Mouse (Mus musculus): ENCODE measurements around the gene Nek3. TPM values are rescaled to one million over a fixed set of nuclear protein-coding genes. Genes with fewer than 3 reads are reported as not detected.

Gene Nek3
- total RNA-seq (2021) = 1 to 10 TPM; 2.6 TPM

DNA sequence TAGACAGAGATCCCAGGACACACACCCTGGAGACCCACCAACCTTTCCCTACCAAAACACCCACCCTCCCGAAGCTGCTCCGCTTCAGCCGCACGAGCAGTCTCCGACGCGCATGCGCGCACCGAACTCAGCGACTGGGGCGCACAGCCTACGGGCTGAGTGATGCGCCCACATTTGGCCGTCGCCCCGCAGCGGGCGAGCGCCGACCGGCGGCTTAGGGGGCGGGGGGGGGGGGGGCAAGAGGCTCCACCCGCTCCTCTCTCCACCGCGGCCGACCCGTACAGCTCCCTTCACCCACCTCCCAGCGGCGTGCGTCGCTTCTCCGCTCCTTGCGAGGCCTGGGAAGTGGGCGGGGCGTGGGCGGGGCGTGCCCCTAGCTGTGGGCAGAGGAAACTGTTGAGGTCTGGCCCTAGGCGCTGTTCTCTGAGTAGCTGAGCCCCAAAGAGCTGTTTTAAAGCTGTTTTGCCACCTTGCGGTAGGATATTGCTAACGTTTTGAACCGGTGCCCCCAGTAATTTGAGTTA, at the start of gene Nek3:
TSS of gene Nek3 (minus strand) at position 356 of the 524 bp plus-strand sequence.
- peak; percentile 72 to 94 for DNase-seq (ENCODE audit: extremely low spot score in 1 of 2, low spot score in 2 of 2)
- intact Hi-C loops (cut with DNase I) = loop anchor here (5.0 kb wide), 1 partner anchor 174 kb away; no protein-coding TSS in a partner anchor

DNA sequence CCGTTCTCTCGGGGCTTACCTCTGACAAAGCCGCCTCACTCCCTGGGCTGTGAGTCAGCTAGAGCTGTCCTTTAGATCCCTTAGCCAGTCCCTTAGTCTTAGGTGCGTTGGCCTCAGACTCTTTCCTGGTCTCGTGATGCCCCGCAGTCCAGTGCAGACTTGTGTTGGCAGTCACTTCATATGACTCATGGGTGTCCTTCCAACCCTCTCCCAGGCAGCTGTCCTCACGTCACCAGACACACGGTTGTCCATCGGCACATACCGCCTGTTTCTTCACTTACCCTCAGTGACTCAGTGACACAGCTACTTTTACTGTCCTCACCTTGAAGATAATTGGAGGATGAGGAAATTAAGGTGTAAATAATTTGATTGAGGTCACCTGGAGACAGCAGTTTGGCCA, 48.6 kb upstream of the Nek3 start:
- intact Hi-C loops (cut with DNase I) = no loop called here
- no peak for DNase-seq (ENCODE audit: extremely low spot score in 1 of 2, low spot score in 2 of 2)

- peak in 1 of 2 experiments; percentile 43 for DNase-seq (ENCODE audit: extremely low spot score in 1 of 2, low spot score in 2 of 2)
- intact Hi-C loops (cut with DNase I) = no loop called here
These were observed 42.8 kb upstream of the Nek3 start for GRCm38 (mm10) chr8:22209012-22209411.

DNA sequence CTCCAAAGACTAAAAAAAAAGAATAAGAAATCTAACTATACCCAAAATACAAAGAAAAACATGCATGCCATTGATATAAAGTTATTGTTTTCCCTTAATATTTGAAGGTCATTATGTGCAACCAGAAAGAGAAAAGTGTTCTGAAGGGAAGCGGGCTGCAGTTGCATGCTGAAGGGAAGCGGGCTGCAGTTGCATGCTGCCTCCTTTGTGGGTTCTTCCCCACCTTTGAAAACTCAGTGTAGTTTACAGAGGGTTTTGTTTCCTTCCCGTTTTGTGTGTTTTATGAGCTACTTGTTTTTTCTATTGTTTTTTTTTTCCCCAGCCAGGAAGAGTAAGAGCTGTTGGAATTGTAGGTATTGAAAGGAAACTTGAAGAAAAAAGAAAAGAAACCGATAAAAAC, 41.3 kb upstream of the Nek3 start:
- intact Hi-C loops (cut with DNase I) = no loop called here
- DNase-seq (ENCODE audit: extremely low spot score in 1 of 2, low spot score in 2 of 2) = no peak

DNA sequence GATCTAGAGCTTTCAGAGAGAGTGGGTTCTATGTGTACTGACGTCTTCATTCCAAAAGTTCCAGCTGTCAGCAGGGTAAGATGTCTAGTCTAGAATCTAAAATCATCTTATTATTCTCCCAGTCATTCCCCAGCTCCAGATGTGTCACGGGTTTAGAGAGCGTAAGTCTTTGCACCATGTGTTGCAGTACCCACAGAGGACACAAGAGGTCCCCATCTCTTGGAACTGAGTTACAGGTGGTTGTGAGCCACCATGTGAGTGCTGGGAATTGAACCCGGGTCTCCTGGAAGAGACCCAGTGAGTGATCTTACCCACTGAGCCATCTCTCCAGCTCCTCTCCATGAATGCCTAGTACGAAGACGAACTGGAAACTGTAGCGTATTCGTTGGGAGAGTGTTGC, 33.2 kb upstream of the Nek3 start:
- intact Hi-C loops (cut with DNase I) = loop anchor here (10.0 kb wide), 1 partner anchor 375 kb away; no protein-coding TSS in a partner anchor
- DNase-seq (ENCODE audit: extremely low spot score in 1 of 2, low spot score in 2 of 2) = no peak

- intact Hi-C loops (cut with DNase I) = loop anchor here (10.0 kb wide), 1 partner anchor 377 kb away; no protein-coding TSS in a partner anchor
- no peak for DNase-seq (ENCODE audit: extremely low spot score in 1 of 2, low spot score in 2 of 2)
These were observed 31.7 kb upstream of the Nek3 start for GRCm38 (mm10) chr8:22197914-22198313.

- intact Hi-C loops (cut with DNase I) = loop anchor here (2.0 to 10.0 kb wide), 4 partner anchors 67 to 381 kb away; partner anchors contain the start of genes Mrps31 and Slc25a15
- no peak for DNase-seq (ENCODE audit: extremely low spot score in 1 of 2, low spot score in 2 of 2)
These were observed 27.3 kb upstream of the Nek3 start for GRCm38 (mm10) chr8:22193432-22194010.

GRCm38 (mm10) chr8:22192660-22193431, 26.6 kb upstream of the Nek3 start, which contains the start of gene Vps36:
TSS of gene Vps36 (plus strand) at chr8:22192809.
- DNase-seq (ENCODE audit: extremely low spot score in 1 of 2, low spot score in 2 of 2) = peak; percentile 77 to 92
- intact Hi-C loops (cut with DNase I) = loop anchor here (2.0 to 10.0 kb wide), 4 partner anchors 68 to 382 kb away; partner anchors contain the start of genes Mrps31 and Slc25a15

DNA sequence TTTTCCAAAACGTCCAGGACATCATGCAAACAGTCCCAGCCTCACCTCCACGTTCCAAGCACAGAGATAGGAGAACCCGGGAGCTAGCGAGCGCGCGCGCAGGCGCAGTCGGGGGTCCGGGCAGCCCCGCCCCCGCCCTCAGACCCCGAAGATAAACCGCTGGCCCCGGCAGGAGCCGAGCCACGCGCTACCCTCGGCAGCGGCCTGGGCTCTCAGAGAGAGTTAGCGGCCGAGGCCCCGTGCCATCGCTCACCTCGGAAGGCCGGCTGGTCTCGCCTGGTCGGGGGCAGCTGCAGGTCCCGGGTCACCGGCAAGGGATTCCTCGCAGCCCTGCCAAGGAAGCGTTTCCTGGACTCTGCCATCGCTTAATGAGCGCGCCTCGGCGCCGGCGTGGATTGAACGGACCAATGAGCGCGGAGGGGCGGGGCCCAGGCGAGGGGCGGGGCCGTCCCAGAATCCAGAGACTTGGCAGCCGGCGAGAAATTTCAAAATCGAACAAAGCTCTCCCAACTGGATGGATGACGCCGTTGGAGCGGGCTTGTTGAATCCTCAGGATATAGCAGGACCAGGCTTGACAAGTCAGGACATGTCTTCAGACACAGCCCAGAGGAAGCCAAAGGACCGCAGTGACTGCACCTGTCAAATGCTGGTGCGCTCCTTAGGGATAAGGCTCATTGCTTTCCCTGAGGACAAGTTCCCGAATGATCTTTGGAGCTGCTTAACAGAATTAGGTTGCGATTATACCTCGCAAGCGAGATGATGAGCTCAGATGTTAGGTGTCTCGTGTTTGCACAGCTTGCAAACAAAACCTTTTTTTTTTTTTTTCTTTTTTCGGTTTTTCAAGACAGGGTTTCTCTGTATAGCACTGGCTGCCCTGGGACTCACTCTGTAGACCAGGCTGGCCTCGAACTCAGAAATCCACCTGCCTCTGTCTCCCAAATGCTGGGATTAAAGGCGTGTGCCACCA, 19.5 kb upstream of the Nek3 start, which contains the start of gene Ckap2:
TSS of gene Ckap2 (minus strand) at position 389 of the 967 bp plus-strand sequence.
- intact Hi-C loops (cut with DNase I) = no loop called here
- peak; percentile 76 to 93 for DNase-seq (ENCODE audit: extremely low spot score in 1 of 2, low spot score in 2 of 2)

DNA sequence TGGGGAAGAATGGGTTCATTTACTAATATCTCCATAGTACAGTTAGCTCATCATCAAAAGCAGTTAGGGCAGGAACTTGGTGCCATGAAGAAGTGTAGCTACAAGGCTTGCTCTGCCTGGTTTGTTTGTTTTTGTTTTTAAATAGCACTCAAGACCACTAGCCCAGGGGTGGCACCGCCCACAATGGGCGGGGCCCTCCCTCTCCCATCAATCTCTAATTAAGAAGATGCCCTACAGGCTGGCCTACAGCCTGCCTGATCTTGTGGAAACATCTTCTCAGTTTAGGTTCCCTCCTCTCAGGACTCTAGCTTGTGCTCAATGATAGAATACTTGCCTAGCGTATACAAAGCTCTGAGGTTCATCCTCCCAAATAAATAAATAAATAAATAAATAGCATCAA, 18.6 kb upstream of the Nek3 start:
- intact Hi-C loops (cut with DNase I) = no loop called here

GRCm38 (mm10) chr8:22175966-22176365, 9.7 kb upstream of the Nek3 start:
- DNase-seq (ENCODE audit: extremely low spot score in 1 of 2, low spot score in 2 of 2) = no peak
- intact Hi-C loops (cut with DNase I) = no loop called here

More for the DNA sequence above, 18.6 kb upstream of the Nek3 start:
- DNase-seq (ENCODE audit: extremely low spot score in 1 of 2, low spot score in 2 of 2) = no peak

DNA sequence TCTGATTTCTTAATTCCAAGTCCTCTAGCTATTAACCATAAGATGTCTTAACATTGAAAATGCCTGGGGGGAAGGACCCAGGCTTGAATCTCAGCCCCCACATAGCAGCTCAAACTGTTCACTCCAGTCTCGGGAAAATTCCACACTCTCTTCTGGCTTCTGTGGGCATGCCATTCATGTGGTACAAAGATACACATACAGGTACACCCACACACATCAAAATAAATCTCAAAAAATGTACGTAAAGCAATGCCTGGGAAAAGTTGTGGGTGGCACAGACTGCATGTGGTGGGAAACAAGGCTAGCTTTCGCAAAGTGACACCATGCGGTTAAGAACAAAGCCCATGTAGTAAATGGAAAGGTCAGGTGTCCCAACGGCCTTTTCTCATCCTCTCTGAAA, 2.9 kb upstream of the Nek3 start:
- intact Hi-C loops (cut with DNase I) = loop anchor here (5.0 kb wide), 1 partner anchor 177 kb away; no protein-coding TSS in a partner anchor
- DNase-seq (ENCODE audit: extremely low spot score in 1 of 2, low spot score in 2 of 2) = no peak

GRCm38 (mm10) chr8:22165251-22166079, 770 bp downstream of the Nek3 start:
- no peak for DNase-seq (ENCODE audit: extremely low spot score in 1 of 2, low spot score in 2 of 2)
- intact Hi-C loops (cut with DNase I) = loop anchor here (5.0 kb wide), 1 partner anchor 173 kb away; no protein-coding TSS in a partner anchor

DNA sequence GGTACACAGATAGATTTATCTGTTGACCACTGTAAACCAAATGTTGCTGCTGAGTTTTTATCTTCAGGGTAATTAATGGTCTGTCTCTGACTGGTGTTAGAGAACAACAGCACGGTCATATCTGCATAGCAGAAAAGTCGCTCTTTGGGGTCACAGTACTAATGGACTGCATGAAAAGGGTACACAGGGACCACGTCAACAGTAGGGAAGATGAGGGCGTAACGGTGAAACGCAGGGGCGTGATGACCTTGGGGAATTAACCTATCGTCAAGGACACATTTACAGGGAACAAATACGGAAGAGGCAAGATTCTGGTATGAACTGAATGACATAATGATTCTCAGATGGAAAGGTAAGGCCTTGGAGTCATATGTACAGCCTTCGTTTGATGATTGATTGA, 1.8 kb downstream of the Nek3 start:
- DNase-seq (ENCODE audit: extremely low spot score in 1 of 2, low spot score in 2 of 2) = no peak
- intact Hi-C loops (cut with DNase I) = no loop called here

- intact Hi-C loops (cut with DNase I) = no loop called here
- no peak for DNase-seq (ENCODE audit: extremely low spot score in 1 of 2, low spot score in 2 of 2)
These were observed 4.0 kb downstream of the Nek3 start for GRCm38 (mm10) chr8:22162206-22162605.

GRCm38 (mm10) chr8:22150345-22150663, 15.9 kb downstream of the Nek3 start:
- DNase-seq (ENCODE audit: extremely low spot score in 1 of 2, low spot score in 2 of 2) = no peak
- intact Hi-C loops (cut with DNase I) = no loop called here

GRCm38 (mm10) chr8:22149643-22150344, 16.4 kb downstream of the Nek3 start:
- intact Hi-C loops (cut with DNase I) = no loop called here
- no peak for DNase-seq (ENCODE audit: extremely low spot score in 1 of 2, low spot score in 2 of 2)

Measured in left cerebral cortex, postnatal 10 days (tissue).